ENCODE assay signal across 8 mouse cellular contexts in the genomic region with DNA sequence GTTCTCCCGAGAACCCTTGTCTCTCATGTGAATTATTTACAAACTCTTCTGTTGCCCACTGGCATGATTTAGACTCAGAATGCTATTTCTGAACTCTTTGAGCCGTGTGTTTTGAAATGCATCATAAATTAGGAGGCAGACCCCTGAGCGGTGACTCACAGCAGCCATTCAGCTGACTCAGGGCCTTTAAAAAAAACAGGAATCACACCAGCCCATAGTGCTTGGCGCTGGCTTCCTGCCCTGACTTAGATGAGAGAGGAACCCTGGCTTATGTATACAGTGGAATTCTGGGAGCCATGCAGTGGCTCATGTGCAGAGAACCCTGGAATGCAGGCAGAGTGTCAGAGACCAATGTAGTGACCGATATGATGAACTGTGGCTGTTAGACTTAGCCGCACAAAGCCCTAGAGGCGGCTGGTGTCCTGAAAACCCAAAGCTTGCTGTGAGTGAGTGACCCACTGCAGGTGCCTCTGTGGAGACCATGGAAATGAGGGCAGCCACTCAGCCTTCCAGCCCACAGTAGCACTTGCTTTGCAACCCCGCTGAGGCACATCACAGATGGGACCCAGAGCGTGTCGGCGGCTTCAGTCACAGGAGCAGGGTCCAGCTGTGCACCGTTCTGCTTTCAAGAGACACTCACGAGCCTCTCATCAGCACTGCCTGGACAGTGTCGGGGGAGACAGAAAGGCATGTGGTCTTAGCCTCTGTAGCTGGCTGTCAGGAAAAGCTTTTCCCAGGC.
DNase-seq lines count a peak whose midpoint lies in the region; ATAC-seq and TF ChIP-seq lines count a peak whose summit lies in the region.

No protein-coding gene starts in this region.

- no peak overlapping the region for H3K4me2 ChIP-seq in hindbrain, embryonic 13.5 days
- H3K4me2 ChIP-seq in midbrain, postnatal 0 days (ENCODE audit: low read depth, low read length, poor library complexity, severe bottlenecking): no peak overlapping the region

- H3K4me3 ChIP-seq in layer of hippocampus, adult 2 months: no peak overlapping the region
- no peak overlapping the region for H3K4me3 ChIP-seq in forebrain, embryonic 10.5 days
- H3K4me3 ChIP-seq in hindbrain, embryonic 13.5 days: no peak overlapping the region
- no peak overlapping the region for H3K4me3 ChIP-seq in limb, embryonic 10.5 days
- no peak overlapping the region for H3K4me3 ChIP-seq in midbrain, postnatal 0 days (ENCODE audit: low read depth, low read length)

- H3K9me3 ChIP-seq in forebrain, embryonic 10.5 days: 0 out of 2 replicates have a peak, but pooled peaks cover 3% of the 10 kb centered on the region
- H3K9me3 ChIP-seq in hindbrain, embryonic 13.5 days: no peaks in the 10 kb centered on the region
- no peaks in the 10 kb centered on the region for H3K9me3 ChIP-seq in limb, embryonic 10.5 days (replicated peaks)
- no peaks in the 10 kb centered on the region for H3K9me3 ChIP-seq in midbrain, postnatal 0 days (ENCODE audit: low read length)

- no peak for TF ChIP-seq CTCF in layer of hippocampus, adult 2 months (conservative IDR thresholded peaks at IDR 0.05)
- TF ChIP-seq CTCF in midbrain, postnatal 0 days (IDR thresholded peaks at IDR 0.05): no peak

- H3K27ac ChIP-seq in layer of hippocampus, adult 2 months: no peak overlapping the region
- peak overlapping the region; percentile 73 for H3K27ac ChIP-seq in forebrain, embryonic 10.5 days
- H3K27ac ChIP-seq in hindbrain, embryonic 13.5 days: peak overlapping the region; percentile 74
- peak overlapping the region; percentile 71 for H3K27ac ChIP-seq in limb, embryonic 10.5 days
- no peak overlapping the region for H3K27ac ChIP-seq in midbrain, postnatal 0 days (ENCODE audit: low read depth, low read length)

- no peak for ATAC-seq in hindbrain, embryonic 13.5 days (ENCODE audit: low FRiP score)
- ATAC-seq in midbrain, postnatal 0 days (ENCODE audit: low FRiP score): no peak
- no peak for ATAC-seq in CD4-positive, CD25-positive, alpha-beta regulatory T cell, adult 4 months

- peaks cover 30% of the 10 kb centered on the region for H3K36me3 ChIP-seq in forebrain, embryonic 10.5 days (replicated peaks)
- peaks cover 65% of the 10 kb centered on the region for H3K36me3 ChIP-seq in hindbrain, embryonic 13.5 days
- peaks cover 44% of the 10 kb centered on the region for H3K36me3 ChIP-seq in limb, embryonic 10.5 days
- peaks cover 46% of the 10 kb centered on the region for H3K36me3 ChIP-seq in midbrain, postnatal 0 days (ENCODE audit: insufficient read depth, low read length)

- peak; percentile 18 for DNase-seq in layer of hippocampus, adult 9-11 months
- no peak for DNase-seq in layer of hippocampus, adult 2 months (ENCODE audit: low spot score in 2 of 2)
- no peak for DNase-seq in forebrain, embryonic 10.5 days (ENCODE audit: extremely low spot score, low spot score)
- no peak for DNase-seq in limb, embryonic 10.5 days (ENCODE audit: low spot score)
- DNase-seq in midbrain, postnatal 0 days (ENCODE audit: low spot score): peak; percentile 46
- DNase-seq in layer of hippocampus, postnatal 36 days: no peak

- H3K4me1 ChIP-seq in forebrain, embryonic 10.5 days: peaks cover 81% of the 10 kb centered on the region
- peaks cover 94% of the 10 kb centered on the region for H3K4me1 ChIP-seq in hindbrain, embryonic 13.5 days (replicated peaks)
- peaks cover 98% of the 10 kb centered on the region for H3K4me1 ChIP-seq in limb, embryonic 10.5 days
- peaks cover 14% of the 10 kb centered on the region; the same call in 1 of the 2 replicates for H3K4me1 ChIP-seq in midbrain, postnatal 0 days (ENCODE audit: insufficient read depth, low read length)

- H3K9ac ChIP-seq in hindbrain, embryonic 13.5 days: peak overlapping the region; percentile 21; the same call in 1 of the 2 replicates
- H3K9ac ChIP-seq in midbrain, postnatal 0 days (replicated peaks; ENCODE audit: low read length, poor library complexity, severe bottlenecking): peak overlapping the region; percentile 54; the same call in 1 of the 2 replicates

- peaks cover 41% of the 10 kb centered on the region for H3K27me3 ChIP-seq in forebrain, embryonic 10.5 days (ENCODE audit: poor library complexity, severe bottlenecking)
- H3K27me3 ChIP-seq in hindbrain, embryonic 13.5 days: 0 out of 2 replicates have a peak, but pooled peaks cover 5% of the 10 kb centered on the region
- peaks cover 10% of the 10 kb centered on the region; the same call in 1 of the 2 replicates for H3K27me3 ChIP-seq in limb, embryonic 10.5 days (ENCODE audit: low read depth, poor library complexity, severe bottlenecking)
- no peaks in the 10 kb centered on the region for H3K27me3 ChIP-seq in midbrain, postnatal 0 days (ENCODE audit: insufficient read depth, low read length)

- 56% methylated on average over 14 of the region's 14 CpGs for WGBS in forebrain, embryonic 10.5 days
- WGBS in hindbrain, embryonic 13.5 days: 23% methylated on average over 14 of the region's 14 CpGs
- 39% methylated on average over 14 of the region's 14 CpGs for WGBS in limb, embryonic 10.5 days
- 26% methylated on average over 14 of the region's 14 CpGs for WGBS in midbrain, postnatal 0 days

Comparison
In these comparisons a context has a peak if more than half of its experiments do, and no peak if none do; other contexts are left out.
1. DNase-seq: peak in layer of hippocampus, adult 9-11 months (single experiment) and midbrain, postnatal 0 days (single experiment); none in layer of hippocampus, adult 2 months (0 of 2), forebrain, embryonic 10.5 days (single experiment), limb, embryonic 10.5 days (single experiment) and layer of hippocampus, postnatal 36 days (0 of 2).
2. H3K27ac ChIP-seq: peak in forebrain, embryonic 10.5 days (single experiment), hindbrain, embryonic 13.5 days (single experiment) and limb, embryonic 10.5 days (single experiment); none in layer of hippocampus, adult 2 months (single experiment) and midbrain, postnatal 0 days (single experiment).